Mouse (Mus musculus): Measurements from ENCODE around the gene Pcdh19. TPM values are rescaled to one million over a fixed set of nuclear protein-coding genes. Genes with fewer than 3 reads are reported as not detected.

Pcdh19 gene
- polyA plus RNA-seq, 1 experiment from 2014 or later: 0.20 TPM

GRCm38 (mm10) chrX:133602068-133602467 is 86.7 kb downstream of the Pcdh19 start:
- 65% methylated on average over 2 of the region's 2 CpGs for WGBS
- Histone ChIP-seq H3K4me3 (no peak overlapping the region), H3K9ac (no peak overlapping the region), H3K4me1 (replicated peaks) (0 out of 2 replicates have a peak, but pooled peaks cover 5% of the 10 kb centered on the region), H3K27ac (ENCODE audit: poor library complexity, severe bottlenecking) (no peak overlapping the region), H3K4me2 (no peak overlapping the region), H3K36me3 (no peaks in the 10 kb centered on the region), H3K9me3 (replicated peaks) (no peaks in the 10 kb centered on the region), H3K27me3 (replicated peaks) (no peaks in the 10 kb centered on the region)
- ATAC-seq (ENCODE audit: insufficient number of reproducible peaks, low FRiP score): no peak

GRCm38 (mm10) chrX:133601658-133602057 is 87.1 kb downstream of the Pcdh19 start:
- no peaks in the 10 kb centered on the region for H3K9me3 ChIP-seq (replicated peaks)
- 14% methylated on average over 1 of the region's 1 CpGs for WGBS
- no peak for ATAC-seq (ENCODE audit: insufficient number of reproducible peaks, low FRiP score)
- 0 out of 2 replicates have a peak, but pooled peaks cover 5% of the 10 kb centered on the region for H3K4me1 ChIP-seq (replicated peaks)
- H3K4me2 ChIP-seq: no peak overlapping the region
- no peaks in the 10 kb centered on the region for H3K36me3 ChIP-seq
- no peak overlapping the region for H3K9ac ChIP-seq
- no peak overlapping the region for H3K4me3 ChIP-seq
- no peaks in the 10 kb centered on the region for H3K27me3 ChIP-seq (replicated peaks)
- no peak overlapping the region for H3K27ac ChIP-seq (ENCODE audit: poor library complexity, severe bottlenecking)

- H3K9ac ChIP-seq: no peak overlapping the region
- H3K9me3 ChIP-seq (replicated peaks): no peaks in the 10 kb centered on the region
- WGBS: 41% methylated on average over 2 of the region's 2 CpGs
- H3K4me3 ChIP-seq: no peak overlapping the region
- no peak overlapping the region for H3K27ac ChIP-seq (ENCODE audit: poor library complexity, severe bottlenecking)
- no peaks in the 10 kb centered on the region for H3K36me3 ChIP-seq
- no peak overlapping the region for H3K4me2 ChIP-seq
- ATAC-seq (ENCODE audit: insufficient number of reproducible peaks, low FRiP score): no peak
- H3K4me1 ChIP-seq (replicated peaks): 0 out of 2 replicates have a peak, but pooled peaks cover 5% of the 10 kb centered on the region
- no peaks in the 10 kb centered on the region for H3K27me3 ChIP-seq (replicated peaks)
These were observed 87.6 kb downstream of the Pcdh19 start for GRCm38 (mm10) chrX:133601195-133601594.

- H3K4me1 ChIP-seq (replicated peaks): no peaks in the 10 kb centered on the region
- H3K4me3 ChIP-seq: no peak overlapping the region
- H3K9ac ChIP-seq: no peak overlapping the region
- no peak overlapping the region for H3K4me2 ChIP-seq
- ATAC-seq (ENCODE audit: insufficient number of reproducible peaks, low FRiP score): no peak
- no peak overlapping the region for H3K27ac ChIP-seq (ENCODE audit: poor library complexity, severe bottlenecking)
- no peaks in the 10 kb centered on the region for H3K36me3 ChIP-seq
- WGBS: 78% methylated on average over 4 of the region's 4 CpGs
- no peaks in the 10 kb centered on the region for H3K9me3 ChIP-seq (replicated peaks)
- H3K27me3 ChIP-seq (replicated peaks): no peaks in the 10 kb centered on the region
These were observed 113.0 kb downstream of the Pcdh19 start for GRCm38 (mm10) chrX:133575601-133576382.

- H3K36me3 ChIP-seq: no peaks in the 10 kb centered on the region
- H3K9ac ChIP-seq: no peak overlapping the region
- H3K9me3 ChIP-seq (replicated peaks): no peaks in the 10 kb centered on the region
- no peak for ATAC-seq (ENCODE audit: insufficient number of reproducible peaks, low FRiP score)
- 75% methylated on average over 2 of the region's 2 CpGs for WGBS
- no peak overlapping the region for H3K4me2 ChIP-seq
- H3K27ac ChIP-seq (ENCODE audit: poor library complexity, severe bottlenecking): no peak overlapping the region
- H3K4me3 ChIP-seq: no peak overlapping the region
- H3K4me1 ChIP-seq (replicated peaks): no peaks in the 10 kb centered on the region
- no peaks in the 10 kb centered on the region for H3K27me3 ChIP-seq (replicated peaks)
These were observed 123.4 kb downstream of the Pcdh19 start for GRCm38 (mm10) chrX:133565355-133565754.

Other genes with a start within 250 kb of the Pcdh19 start
- gene Tnmd, start 162.0 kb upstream of the Pcdh19 start, polyA plus RNA-seq (2016; fragmentation: Nextera tagmentation; extraction: Ambion mirVana): 0.13 and 0.23 TPM in 2 replicates
- gene Tspan6, start 209.4 kb upstream of the Pcdh19 start, polyA plus RNA-seq (2016; fragmentation: Nextera tagmentation; extraction: Ambion mirVana): 157 and 158 TPM in 2 replicates
- 3.3 and 4.1 TPM in 2 replicates for gene Srpx2, start 219.4 kb upstream of the Pcdh19 start, polyA plus RNA-seq (2016; fragmentation: Nextera tagmentation; extraction: Ambion mirVana)